Mouse (Mus musculus) embryo, embryonic 10.5 days (tissue): Measurements from ENCODE around the gene Gm20388.

Experiments
- DNase-seq: peaks from one replicate; pipeline ENCODE4 v3.0.0-alpha.2; 2015; ENCODE audit warnings: low spot score

Gene Gm20388

DNA sequence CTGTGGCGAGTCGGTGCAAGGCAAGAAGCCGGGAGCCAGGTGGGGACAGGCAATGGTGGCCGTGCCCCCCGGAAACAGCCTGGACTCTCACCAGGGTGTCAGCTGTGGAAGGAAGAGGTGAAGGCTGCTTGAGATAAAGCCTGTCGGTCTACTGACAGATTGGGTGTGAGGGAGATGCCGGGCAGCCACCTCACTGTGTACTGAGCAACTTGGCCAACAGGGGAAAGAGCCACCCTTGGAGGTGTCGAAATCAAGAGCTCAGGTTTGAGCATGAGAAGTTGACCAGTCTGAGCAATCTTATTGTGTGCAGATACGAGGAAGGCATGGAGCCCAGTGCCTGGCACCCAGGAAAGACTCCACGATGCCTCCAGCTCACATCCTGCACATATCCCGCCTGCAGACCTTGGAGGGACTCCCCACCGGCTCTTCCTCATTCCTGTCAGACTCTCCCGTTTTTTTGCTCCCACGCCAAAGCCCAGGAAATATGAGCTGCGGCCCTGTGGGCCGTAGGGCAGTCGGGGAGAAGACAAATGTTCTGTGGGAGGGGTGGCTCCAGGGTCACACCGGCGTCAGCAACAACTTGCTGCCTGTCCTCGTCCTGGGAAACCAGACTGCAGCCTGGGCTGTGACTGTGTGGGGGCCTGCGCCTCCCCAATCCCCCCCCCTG is 1347.6 kb downstream of the Gm20388 start:
- peak; percentile 45 for DNase-seq

DNA sequence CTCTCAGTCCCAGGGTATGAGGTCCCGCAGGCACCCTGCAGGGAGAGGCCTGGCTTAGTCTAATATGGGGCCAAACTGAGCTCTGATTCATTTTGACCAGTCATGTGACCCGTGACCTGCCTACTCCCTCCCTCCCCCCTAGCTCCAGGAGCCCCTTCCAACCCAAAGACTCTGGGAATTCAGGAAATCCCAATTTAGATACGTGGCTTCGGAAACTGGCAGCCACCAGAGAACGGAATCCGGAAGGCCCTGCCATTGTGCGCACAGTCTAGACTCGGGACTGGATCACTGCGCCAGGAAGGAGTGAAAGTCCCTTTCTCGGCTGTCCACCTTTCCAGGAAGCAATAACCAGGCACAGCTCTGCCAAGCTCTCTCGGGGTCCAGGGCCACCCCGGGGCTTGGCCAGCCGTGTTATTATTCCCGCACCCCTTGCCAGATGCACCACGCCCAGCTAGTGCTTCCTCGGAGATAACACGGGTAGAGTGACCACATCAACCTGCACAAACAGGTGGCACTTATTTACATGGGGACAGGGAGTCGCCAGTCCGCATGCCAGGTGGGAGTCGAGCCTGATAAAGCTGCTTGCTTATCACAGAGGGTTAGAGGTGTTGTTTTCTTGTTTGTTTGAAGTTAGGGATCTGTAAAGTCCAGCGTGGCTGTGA is 1352.2 kb downstream of the Gm20388 start:
- DNase-seq: no peak

DNA sequence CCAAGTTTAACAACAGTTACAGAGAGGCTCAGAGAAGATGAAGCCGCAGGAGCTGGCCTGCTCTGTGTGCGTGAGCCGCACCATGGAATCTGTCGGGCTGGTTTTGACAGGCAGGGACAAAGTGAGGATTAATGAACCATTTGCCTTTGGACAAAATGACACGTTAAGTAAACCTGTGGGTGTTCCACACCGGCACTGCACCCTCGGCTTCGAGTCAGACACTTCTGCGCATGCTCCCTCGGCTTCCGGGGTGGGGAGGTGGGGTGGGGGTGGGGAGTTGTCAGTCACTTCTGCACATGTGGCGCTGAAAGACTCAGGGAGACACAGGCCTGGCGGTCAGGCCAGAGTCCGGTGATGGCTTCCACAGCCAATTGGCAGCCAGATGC is 1352.7 kb downstream of the Gm20388 start:
- no peak for DNase-seq

DNA sequence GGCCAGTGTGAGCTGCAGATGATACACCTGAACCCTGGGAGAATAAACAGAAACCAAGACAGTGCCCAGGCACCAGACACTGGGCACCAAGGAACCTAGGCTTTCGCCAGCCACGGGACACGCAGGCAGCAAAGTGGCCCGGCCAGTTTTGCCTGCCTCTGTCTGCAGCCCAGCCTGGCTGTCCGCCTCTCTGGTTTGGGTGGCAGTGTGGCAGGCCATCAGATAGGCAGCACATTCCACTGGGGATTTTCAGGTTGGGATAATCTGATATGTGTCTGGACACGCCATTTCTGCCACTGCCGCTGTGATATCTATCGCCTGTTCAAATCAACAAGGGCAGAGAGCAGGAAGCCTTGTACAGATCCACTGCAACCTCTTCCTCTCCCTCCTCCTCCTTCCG is 1353.6 kb downstream of the Gm20388 start:
- DNase-seq: no peak

DNA sequence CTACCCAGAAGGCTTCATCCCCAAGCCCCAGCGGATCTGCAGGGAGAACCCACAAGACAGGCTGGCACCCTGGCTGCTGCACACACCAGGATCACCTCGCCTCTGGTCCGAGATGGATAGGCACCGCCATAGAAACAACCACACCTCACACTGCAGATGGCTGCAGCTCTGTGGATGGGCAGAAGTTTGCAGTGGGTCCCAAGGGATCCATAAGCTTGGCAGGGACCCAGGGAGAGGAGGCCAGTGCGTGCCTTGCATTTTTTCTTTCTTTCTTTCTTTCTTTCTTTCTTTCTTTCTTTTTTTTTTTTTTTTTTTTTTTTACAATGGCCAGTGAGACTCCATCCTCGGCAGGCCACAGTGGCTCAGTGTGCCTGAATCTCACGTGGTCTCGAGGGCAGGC is 1360.9 kb downstream of the Gm20388 start:
- DNase-seq: no peak

DNA sequence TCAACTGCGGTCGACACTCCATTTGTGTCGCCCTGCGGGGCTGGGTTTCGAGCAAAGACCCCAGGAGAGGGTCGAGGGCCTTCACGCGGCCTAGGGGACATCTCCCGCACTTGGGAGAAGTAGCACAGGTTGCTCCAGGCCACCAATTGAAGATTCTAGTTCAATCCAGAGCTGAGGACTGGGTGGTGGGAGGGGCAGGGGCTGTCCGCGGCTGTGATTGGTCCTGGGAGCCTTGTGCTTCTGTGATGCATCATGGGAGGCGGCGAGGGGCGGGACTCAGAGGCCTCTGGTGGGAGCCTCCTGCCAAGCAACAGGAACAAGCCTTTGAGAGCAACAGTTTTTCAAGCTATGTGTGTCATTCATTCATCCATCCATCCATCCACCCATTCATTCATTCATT is 1362.6 kb downstream of the Gm20388 start:
- peak; percentile 68 for DNase-seq

DNA sequence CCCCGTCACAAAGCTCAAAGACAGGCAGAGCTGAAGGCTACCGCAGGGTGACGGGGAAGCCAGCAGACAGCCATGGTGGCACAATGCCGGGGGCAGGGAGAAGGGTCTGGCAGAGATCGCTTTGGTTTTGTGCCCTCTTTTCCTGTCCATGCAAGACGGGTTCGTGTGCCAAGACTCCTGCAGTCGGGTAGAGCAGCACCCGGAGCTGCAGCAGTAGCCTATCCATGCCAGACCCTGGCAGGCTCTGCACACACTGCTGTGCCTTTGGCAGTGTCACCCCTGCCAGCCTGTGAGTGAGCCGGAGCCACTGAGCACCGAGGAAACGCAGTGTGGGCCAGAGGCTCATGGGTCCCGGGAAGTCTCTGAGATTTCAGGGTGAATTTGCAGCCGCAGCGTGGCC is 1363.0 kb downstream of the Gm20388 start:
- no peak for DNase-seq

DNA sequence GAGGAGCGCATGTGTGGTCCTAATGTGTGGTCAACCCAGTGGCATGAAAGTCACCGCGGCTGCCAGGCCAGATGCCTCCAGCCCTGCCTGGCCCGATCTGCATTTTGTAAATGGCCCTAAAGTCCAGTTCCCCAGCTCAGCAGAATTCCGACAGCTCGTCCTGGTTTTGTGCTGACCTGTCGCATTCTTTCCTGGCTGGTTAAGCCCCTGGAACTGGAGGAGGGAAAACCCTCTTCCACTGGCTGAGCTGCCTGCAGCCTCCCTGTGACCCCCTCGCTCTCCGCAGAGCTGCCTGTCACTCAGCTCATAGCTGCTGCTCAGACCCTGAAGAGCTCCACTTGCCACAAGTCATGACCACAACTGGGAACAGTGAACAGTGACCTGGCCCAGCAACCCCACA is 1369.8 kb downstream of the Gm20388 start:
- peak; percentile 66 for DNase-seq

DNA sequence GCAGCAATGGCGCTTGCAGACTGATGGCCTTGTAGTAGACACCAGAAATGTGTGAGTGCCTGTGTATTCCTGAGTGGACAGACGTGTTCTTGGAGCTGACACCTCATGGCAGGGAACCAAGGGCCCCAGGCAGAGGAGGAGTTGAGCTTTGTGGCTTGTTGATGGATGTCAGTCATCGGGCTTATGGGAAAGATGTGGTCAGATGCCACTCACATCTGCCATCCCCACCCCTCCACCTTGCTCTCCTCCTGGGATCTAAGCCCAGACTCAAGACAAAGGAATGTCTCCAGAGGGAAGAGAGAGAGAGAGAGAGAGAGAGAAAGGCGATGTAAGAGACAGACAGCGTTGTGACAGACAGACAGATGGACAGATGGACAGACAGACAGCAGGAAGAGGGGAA is 1378.7 kb downstream of the Gm20388 start:
- no peak for DNase-seq

DNA sequence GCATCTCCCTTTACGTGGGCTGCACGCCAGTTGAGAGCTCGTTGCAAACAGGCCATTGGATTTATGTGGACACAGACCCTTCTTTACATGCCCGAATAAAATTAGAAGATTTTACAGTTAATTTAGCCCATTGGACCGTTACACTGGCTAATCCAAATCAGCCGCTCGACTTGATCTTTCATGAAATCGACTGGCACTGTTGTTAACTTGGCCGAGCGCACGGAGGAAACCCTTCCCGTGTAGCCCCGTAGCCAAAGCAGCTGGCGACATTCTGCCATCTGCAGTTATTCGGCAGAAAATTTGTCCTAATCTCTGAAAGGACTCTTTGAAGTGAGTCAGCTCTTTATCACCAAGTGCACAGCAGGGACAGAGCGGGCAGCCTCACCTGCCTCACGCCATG is 1379.9 kb downstream of the Gm20388 start:
- no peak for DNase-seq

DNA sequence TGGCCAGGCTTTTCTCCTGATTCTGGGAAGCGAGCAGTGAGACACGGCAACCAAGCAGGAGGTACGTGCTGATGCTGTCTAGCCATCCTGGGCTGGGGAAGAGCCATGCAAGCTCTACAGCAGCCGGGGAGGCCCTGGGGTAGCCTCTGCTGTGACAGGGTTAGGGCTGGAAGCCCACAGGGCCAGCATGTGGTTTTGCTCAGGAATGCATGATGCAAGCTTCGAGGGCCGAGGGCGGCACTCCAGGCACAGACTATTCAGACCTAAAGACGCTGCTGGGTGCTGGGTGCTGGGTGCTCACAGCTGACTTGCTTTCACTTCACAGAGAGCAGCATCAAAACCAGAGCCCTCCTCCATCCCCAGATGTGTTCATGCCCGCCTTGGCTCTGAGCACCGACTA is 1382.8 kb downstream of the Gm20388 start:
- no peak for DNase-seq

DNA sequence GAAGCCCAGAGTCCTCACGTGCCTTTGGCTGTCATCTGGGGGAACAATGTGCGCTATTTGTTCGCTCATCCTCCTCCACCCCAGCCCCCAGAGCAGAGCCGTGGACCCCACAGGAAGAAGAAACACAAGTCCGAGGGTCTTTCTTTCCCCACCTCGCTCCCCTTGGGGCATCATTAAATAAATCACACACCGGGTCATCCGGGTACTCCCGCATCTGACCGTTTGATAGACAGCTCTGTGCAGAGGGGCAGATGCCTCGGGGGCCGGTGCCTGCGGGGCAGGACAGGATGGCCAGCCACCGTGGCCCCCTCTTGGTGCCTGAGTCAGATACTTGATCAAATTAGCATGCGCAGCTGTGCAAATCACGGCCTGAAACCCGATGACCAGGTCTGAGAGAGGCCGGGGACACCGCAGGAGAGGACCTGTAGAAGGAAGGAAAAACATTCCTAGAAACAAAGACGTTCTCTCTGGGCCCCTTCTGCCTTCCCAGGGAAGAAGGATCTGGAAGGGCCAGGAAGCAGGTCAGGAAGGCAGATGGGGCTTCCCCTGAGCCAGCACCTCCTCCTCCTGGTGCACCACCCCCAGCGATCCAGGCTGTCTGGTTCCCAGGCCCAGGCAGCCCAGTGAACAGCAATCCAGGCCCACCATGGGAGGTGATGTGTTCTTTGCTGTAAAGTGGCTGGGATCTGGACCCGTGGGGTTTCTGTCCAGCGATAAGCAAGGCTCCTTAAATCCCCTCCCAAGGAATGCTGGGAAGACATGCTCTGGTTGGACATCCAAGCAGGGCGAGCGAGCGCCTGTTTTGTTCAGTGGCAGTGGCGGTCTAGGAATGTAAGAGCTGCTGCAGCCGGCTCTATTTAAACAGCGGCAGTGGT is 1383.8 kb downstream of the Gm20388 start:
- peak; percentile 79 for DNase-seq

DNA sequence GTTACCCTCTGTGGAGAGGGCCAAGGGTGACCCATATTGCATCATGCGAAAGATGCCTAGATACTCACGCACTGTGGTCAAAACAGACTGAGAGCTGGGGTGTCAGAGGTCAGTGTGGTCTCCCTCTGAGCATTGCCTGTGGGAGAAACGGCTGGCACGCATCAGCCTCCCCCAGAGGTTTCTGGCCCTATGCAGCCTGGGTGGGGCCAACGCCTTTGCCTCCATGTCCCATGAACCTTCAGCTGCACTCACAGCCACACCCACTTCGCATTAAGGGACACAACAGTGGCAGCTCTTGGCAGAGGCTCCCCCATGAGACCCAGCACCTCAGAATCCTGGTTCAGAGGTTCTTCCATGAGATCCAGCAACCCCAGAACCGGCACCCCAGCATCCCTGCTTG is 1385.4 kb downstream of the Gm20388 start:
- DNase-seq: no peak

DNA sequence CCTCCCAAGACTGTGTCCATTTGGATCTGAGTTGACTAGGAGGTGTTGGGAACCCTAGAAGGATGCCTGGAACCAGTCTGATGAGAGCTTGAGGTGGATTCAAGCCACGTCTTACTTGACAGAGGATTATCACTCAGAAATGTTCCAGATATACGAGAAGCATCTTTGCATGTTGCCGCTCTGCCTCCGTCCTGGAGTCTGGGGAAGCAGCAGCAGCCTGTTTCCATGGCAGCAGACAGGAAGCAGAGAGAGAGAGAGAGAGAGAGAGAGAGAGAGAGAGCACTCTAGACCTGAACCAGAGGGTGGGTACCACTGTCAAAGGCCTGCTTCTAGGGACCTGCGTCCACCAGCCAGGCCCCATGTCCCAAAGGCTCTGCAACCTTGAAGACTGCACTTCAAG is 1386.0 kb downstream of the Gm20388 start:
- DNase-seq: peak; percentile 61

DNA sequence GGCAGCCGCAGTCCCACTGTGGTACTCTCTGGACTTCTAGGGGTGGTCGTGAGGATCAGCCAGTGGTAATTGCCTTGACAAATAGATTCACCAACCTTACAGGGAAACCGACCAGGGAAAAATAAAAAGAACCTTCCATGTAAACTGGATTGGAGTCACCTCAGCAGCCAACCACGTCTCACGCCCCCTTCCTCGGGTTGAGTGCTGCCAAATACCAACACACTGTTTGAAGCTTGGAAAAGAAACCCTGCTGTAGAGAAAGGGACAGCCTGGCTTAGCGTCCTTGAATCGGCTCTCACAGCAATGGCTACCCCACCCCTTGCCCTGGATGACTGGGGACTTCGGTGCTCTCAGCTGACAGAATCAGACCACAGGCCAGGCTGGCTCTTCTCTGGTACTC is 1386.7 kb downstream of the Gm20388 start:
- no peak for DNase-seq

DNA sequence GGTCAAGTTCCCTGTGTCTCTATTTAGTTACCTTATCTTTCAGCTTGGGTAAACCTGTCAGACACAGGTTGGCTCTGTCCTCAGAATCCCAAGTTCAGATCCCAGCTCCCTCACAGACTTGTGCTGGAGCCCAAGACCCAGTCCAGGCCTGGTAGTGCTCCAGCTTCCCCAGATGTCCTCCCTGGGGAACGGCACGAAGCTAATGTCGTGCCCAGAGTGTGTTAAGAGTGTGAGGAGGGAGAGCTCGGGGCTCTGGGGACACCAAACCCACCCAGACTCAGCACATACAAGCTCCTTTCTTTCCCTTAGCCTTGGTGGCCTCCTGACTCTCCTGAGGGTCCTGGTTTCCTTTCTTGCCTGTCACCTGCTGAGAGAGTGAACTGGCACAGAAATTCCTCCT is 1389.4 kb downstream of the Gm20388 start:
- DNase-seq: no peak

DNA sequence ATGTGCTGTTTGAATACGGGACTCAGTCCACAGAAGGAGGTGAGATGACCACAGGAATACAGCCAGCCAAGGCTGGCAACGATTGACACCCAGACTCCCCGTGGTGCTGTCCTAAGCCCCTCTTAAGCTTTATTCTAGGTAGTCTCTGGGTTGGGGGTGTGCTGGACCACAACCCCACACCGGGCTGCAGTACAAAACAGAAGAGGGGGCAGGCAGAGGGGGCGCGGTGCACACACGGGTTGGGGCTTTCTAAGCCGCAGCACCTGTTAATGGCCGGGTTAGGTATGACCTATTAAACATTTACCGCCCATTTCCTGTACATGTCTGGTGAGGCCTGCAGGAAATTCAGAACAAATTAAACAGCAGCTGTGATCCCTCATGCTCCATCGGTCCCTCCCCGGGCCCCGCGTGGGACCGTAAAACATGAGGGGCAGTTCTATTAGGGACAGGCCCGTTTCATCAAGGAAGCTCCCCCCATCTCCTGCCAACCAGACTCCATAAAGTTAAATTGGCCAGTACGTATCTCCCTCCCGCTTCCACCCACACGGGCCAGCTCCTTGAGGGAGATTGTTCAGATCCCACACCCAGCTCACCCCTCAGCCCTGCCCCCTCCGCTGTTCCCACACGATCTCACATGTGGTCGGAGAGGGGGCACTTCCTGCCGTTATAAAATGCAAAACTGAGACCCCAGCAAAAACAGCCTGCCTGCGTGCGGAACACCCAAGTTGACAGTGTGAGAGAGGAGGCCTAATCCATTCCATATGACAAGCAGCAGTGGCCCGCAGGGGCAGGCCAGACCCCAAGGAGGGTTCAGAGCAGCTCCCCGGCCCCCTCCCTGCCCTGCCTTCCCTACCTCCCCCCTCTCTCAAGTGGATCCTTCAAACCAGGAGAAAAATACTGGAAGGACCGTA is 1390.1 kb downstream of the Gm20388 start:
- DNase-seq: peak; percentile 84

DNA sequence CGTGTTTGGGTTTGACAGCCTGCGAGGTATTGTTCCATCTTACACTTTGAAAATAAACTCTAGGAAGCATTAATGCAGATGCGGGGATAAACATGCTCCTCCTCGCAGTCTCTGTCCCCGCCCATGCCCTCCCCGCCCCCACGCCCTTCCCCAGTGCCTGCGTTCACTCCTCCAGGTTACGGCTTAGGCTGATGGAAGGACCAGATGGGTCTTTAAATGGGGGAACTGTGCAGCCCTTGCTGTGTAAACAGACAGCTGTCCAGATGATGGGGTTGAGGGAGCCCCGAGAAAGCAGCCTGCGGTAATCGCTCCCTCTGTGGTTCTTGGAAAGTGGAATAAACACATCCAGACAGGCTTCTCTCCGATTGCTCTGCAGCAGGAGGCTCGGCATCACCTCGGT is 1390.8 kb downstream of the Gm20388 start:
- peak; percentile 77 for DNase-seq

DNA sequence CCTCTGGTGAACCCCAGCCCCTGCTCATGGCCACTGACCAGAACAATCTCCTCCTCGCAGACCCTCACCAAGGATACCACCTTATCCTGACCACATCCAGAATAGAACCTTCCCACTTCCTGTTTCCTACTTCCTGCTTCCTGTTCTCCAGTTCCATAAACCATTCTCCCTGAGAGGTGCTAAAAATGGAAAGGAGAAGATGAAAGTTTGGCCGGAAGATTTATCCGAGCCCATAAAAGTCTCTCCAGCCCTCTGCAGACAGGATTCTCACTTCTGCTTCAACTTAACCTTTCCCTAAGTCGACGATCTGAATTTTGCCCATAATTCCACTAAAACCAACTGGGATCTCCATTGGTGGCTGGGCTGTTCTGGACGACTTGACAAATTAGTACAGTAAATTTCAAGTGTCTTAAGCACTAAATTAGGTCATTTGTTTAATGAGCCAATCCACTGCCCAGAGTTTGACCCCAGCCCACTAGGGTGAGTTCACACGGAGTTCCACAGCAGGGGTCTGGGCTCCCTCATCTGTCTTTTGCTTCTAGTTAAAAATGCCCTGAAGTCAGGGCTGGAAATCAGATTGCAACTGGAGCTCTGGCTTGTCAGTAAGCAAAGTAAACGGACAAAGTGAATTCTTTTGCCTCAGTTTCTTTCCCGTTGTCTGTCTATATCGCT is 1391.5 kb downstream of the Gm20388 start:
- peak; percentile 56 for DNase-seq

DNA sequence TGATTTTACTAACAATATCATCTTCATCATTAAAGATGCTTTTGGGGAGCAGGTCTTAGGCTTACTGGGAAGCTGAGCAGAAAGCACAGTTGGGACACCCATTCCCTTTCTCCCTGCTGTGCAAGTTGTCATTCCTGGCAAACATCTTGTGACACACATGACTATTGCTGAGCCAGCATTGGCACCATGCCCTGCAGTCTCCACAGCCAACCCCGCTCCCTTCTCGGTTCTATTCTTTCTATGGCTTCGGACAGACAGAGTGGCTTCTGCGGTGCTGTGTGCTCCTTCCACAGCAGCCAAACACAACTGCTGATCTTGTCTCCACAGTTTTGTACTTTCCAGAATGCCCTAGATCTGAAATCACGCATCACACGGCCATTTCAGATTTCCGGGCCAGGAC is 1397.1 kb downstream of the Gm20388 start:
- DNase-seq: no peak
